ENCODE assay signal across 12 mouse cellular contexts in genomic region chr3:63977895-63978294, GRCm38 (mm10). TPM values are rescaled to one million over a fixed set of nuclear protein-coding genes. Genes with fewer than 3 reads are reported as not detected.
DNase-seq lines count a peak whose midpoint lies in the region; ATAC-seq lines count a peak whose summit lies in the region.
"Had no signal": no experiment of that assay in that cellular context is flagged by ENCODE, and none has a peak within 500 bp of the region (broad histone marks: within the 10 kb centered on the region; RNA-seq: fewer than 3 reads in every experiment).

No protein-coding gene starts in this region.

- peak overlapping the region; percentile 8; the same call in 1 of the 2 replicates for H3K4me2 ChIP-seq in kidney, embryonic 14.5 days (replicated peaks; ENCODE audit: low read depth, low read length)
- H3K4me2 ChIP-seq in forebrain, embryonic 16.5 days (ENCODE audit: low read length) = 0 out of 2 replicates have a peak overlapping the region, but pooled peaks have one; percentile 0
- peak overlapping the region; percentile 84 for H3K4me2 ChIP-seq in midbrain, embryonic 14.5 days (ENCODE audit: low read length)

- no peak overlapping the region for H3K27ac ChIP-seq in kidney, embryonic 14.5 days (ENCODE audit: low read depth, low read length)
- no peak overlapping the region for H3K27ac ChIP-seq in embryonic facial prominence, embryonic 10.5 days (replicated peaks)
- no peak overlapping the region for H3K27ac ChIP-seq in forebrain, embryonic 16.5 days (ENCODE audit: low read length)
- H3K27ac ChIP-seq in midbrain, embryonic 14.5 days (replicated peaks; ENCODE audit: low read depth, low read length) = no peak overlapping the region
- H3K27ac ChIP-seq: heart, embryonic 10.5 days had no signal

- intact Hi-C loops in heart, postnatal 36 days (cut with DNase I) = no loop called here

- H3K9me3 ChIP-seq in kidney, embryonic 14.5 days (ENCODE audit: control insufficient read depth, low read length) = no peaks in the 10 kb centered on the region
- H3K9me3 ChIP-seq in embryonic facial prominence, embryonic 10.5 days = no peaks in the 10 kb centered on the region
- H3K9me3 ChIP-seq in forebrain, embryonic 16.5 days (ENCODE audit: control insufficient read depth, low read length) = no peaks in the 10 kb centered on the region
- H3K9me3 ChIP-seq in midbrain, embryonic 14.5 days (ENCODE audit: control insufficient read depth, low read length) = no peaks in the 10 kb centered on the region
- H3K9me3 ChIP-seq: heart, embryonic 10.5 days had no signal

- peaks cover 22% of the 10 kb centered on the region for H3K36me3 ChIP-seq in kidney, embryonic 14.5 days (ENCODE audit: control insufficient read depth, insufficient read depth, low read length)
- peaks cover 38% of the 10 kb centered on the region for H3K36me3 ChIP-seq in embryonic facial prominence, embryonic 10.5 days (replicated peaks)
- H3K36me3 ChIP-seq in forebrain, embryonic 16.5 days (ENCODE audit: control insufficient read depth, insufficient read depth) = peaks cover 10% of the 10 kb centered on the region; the same call in 1 of the 2 replicates
- H3K36me3 ChIP-seq in midbrain, embryonic 14.5 days (ENCODE audit: control insufficient read depth, insufficient read depth, low read length) = peaks cover 15% of the 10 kb centered on the region; the same call in 1 of the 2 replicates

- DNase-seq in kidney, postnatal 10 days = no peak
- DNase-seq in embryonic facial prominence, embryonic 10.5 days (ENCODE audit: low spot score) = no peak
- DNase-seq in midbrain, embryonic 14.5 days = no peak
- DNase-seq in right cerebral cortex, postnatal 14 days = no peak
- no peak for DNase-seq in heart, postnatal 36 days
- DNase-seq in thymus, postnatal 36 days = no peak
- DNase-seq: adrenal gland, postnatal 25 days; cerebellum, adult 8-10 months; lung, adult 2 months had no signal

- no peak overlapping the region for H3K4me3 ChIP-seq in kidney, embryonic 14.5 days (ENCODE audit: low read length)
- H3K4me3 ChIP-seq in embryonic facial prominence, embryonic 10.5 days = peak overlapping the region; percentile 95; the same call in 1 of the 2 replicates
- H3K4me3 ChIP-seq in forebrain, embryonic 16.5 days (replicated peaks; ENCODE audit: low read length) = no peak overlapping the region
- no peak overlapping the region for H3K4me3 ChIP-seq in midbrain, embryonic 14.5 days (replicated peaks; ENCODE audit: low read depth, low read length)

- no peak overlapping the region for H3K9ac ChIP-seq in kidney, embryonic 14.5 days (ENCODE audit: low read depth, low read length)
- no peak overlapping the region for H3K9ac ChIP-seq in forebrain, embryonic 16.5 days (replicated peaks; ENCODE audit: low read depth, low read length)
- H3K9ac ChIP-seq in midbrain, embryonic 14.5 days (replicated peaks; ENCODE audit: low read length) = no peak overlapping the region

- 51% methylated on average over 4 of the region's 4 CpGs for WGBS in kidney, embryonic 14.5 days
- WGBS in embryonic facial prominence, embryonic 10.5 days = 66% methylated on average over 4 of the region's 4 CpGs
- WGBS in forebrain, embryonic 16.5 days = 87% methylated on average over 4 of the region's 4 CpGs
- WGBS in midbrain, embryonic 14.5 days = 71% methylated on average over 4 of the region's 4 CpGs

- peaks cover 10% of the 10 kb centered on the region; the same call in 1 of the 2 replicates for H3K4me1 ChIP-seq in kidney, embryonic 14.5 days (ENCODE audit: control insufficient read depth, insufficient read depth, low read length)
- H3K4me1 ChIP-seq in embryonic facial prominence, embryonic 10.5 days = peaks cover 15% of the 10 kb centered on the region
- H3K4me1 ChIP-seq in forebrain, embryonic 16.5 days (replicated peaks; ENCODE audit: control insufficient read depth, insufficient read depth, low read length) = peaks cover 10% of the 10 kb centered on the region
- peaks cover 19% of the 10 kb centered on the region for H3K4me1 ChIP-seq in midbrain, embryonic 14.5 days (ENCODE audit: control insufficient read depth, insufficient read depth, low read length)

- ATAC-seq in kidney, embryonic 14.5 days (ENCODE audit: low FRiP score, low TSS enrichment) = no peak
- ATAC-seq in forebrain, embryonic 16.5 days = no peak
- ATAC-seq in midbrain, embryonic 14.5 days (ENCODE audit: low FRiP score, low TSS enrichment) = no peak

- H3K27me3 ChIP-seq in kidney, embryonic 14.5 days (ENCODE audit: control insufficient read depth, insufficient read depth, low read length) = no peaks in the 10 kb centered on the region
- no peaks in the 10 kb centered on the region for H3K27me3 ChIP-seq in embryonic facial prominence, embryonic 10.5 days (replicated peaks; ENCODE audit: low read depth, poor library complexity, severe bottlenecking)
- no peaks in the 10 kb centered on the region for H3K27me3 ChIP-seq in forebrain, embryonic 16.5 days (replicated peaks; ENCODE audit: control insufficient read depth, insufficient read depth, low read length)
- H3K27me3 ChIP-seq in midbrain, embryonic 14.5 days (ENCODE audit: control insufficient read depth, insufficient read depth, low read length) = no peaks in the 10 kb centered on the region

RNA-seq across cellular contexts. Expression of gene Gmps, which starts 2.0 kb away (rescaled TPM):
- polyA plus RNA-seq in kidney, embryonic 14.5 days (2014; fragmentation: Nextera tagmentation; extraction: Ambion mirVana) = 45.3 and 62.6 TPM in 2 replicates
- polyA plus RNA-seq in embryonic facial prominence, embryonic 10.5 days (2016; fragmentation: Nextera tagmentation; extraction: Ambion mirVana) = 78.5 and 81.6 TPM in 2 replicates
- polyA plus RNA-seq in forebrain, embryonic 16.5 days (2015; fragmentation: Nextera tagmentation; extraction: Ambion mirVana) = 51.1 and 51.2 TPM in 2 replicates
- polyA plus RNA-seq in midbrain, embryonic 14.5 days (2014; fragmentation: Nextera tagmentation; extraction: Ambion mirVana) = 48.3 and 60.7 TPM in 2 replicates
- 10 to 100 TPM; 24.7 to 25.7 TPM for total RNA-seq in heart, postnatal 36 days (2021)

RNA-seq across cellular contexts. Expression of gene Slc33a1, which starts 13.3 kb away (rescaled TPM):
- 14.3 and 22.1 TPM in 2 replicates for polyA plus RNA-seq in kidney, embryonic 14.5 days (2014; fragmentation: Nextera tagmentation; extraction: Ambion mirVana)
- 11.3 and 12.8 TPM in 2 replicates for polyA plus RNA-seq in embryonic facial prominence, embryonic 10.5 days (2016; fragmentation: Nextera tagmentation; extraction: Ambion mirVana)
- 19.3 and 20.5 TPM in 2 replicates for polyA plus RNA-seq in forebrain, embryonic 16.5 days (2015; fragmentation: Nextera tagmentation; extraction: Ambion mirVana)
- polyA plus RNA-seq in midbrain, embryonic 14.5 days (2014; fragmentation: Nextera tagmentation; extraction: Ambion mirVana) = 19.9 and 20.4 TPM in 2 replicates
- 10 to 100 TPM; 11.1 to 13.0 TPM for total RNA-seq in heart, postnatal 36 days (2021)

RNA-seq across cellular contexts. Expression of gene E130311K13Rik, which starts 48.6 kb away (rescaled TPM):
- polyA plus RNA-seq in kidney, embryonic 14.5 days (2014; fragmentation: Nextera tagmentation; extraction: Ambion mirVana) = 5.1 and 5.7 TPM in 2 replicates
- polyA plus RNA-seq in embryonic facial prominence, embryonic 10.5 days (2016; fragmentation: Nextera tagmentation; extraction: Ambion mirVana) = 2.0 and 2.9 TPM in 2 replicates
- 7.2 and 7.5 TPM in 2 replicates for polyA plus RNA-seq in forebrain, embryonic 16.5 days (2015; fragmentation: Nextera tagmentation; extraction: Ambion mirVana)
- polyA plus RNA-seq in midbrain, embryonic 14.5 days (2014; fragmentation: Nextera tagmentation; extraction: Ambion mirVana) = 5.6 TPM in 2 replicates
- 10 to 100 TPM in 1 of 2 experiments, 1 to 10 TPM in 1; 9.2 to 10.2 TPM for total RNA-seq in heart, postnatal 36 days (2021)

Comparison
In these comparisons a context has a peak if more than half of its experiments do, and no peak if none do; other contexts are left out.
1. H3K4me2 ChIP-seq: peak in every context shown above with its lines; median percentile 84 in midbrain, embryonic 14.5 days; 8 in kidney, embryonic 14.5 days; 0 in forebrain, embryonic 16.5 days.